In the genomic region with DNA sequence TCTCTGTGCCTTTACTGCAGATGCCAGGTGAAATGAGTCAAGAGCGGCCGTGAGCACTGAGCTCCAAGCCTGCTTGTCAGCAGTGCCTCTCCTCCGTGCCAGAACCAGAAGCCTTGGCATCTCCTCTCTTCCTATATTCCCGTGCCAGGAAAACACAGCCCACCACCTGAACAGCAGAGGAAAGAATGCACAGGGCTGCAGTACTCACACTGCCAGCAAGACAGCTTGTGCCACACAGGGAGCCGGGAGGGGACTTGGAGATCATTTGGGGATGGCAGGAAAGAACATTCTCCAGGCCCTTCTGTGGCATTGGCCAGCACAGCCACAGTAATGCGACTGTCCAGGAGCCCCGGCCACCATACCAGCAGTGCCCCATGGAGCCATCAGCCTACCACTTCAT, we compare ENCODE assay signal across 17 mouse cellular contexts. TPM values are rescaled to one million over a fixed set of nuclear protein-coding genes. Genes with fewer than 3 reads are reported as not detected.
A peak's percentile ranks its signal among the peaks of the same experiment; 100 is the strongest.
DNase-seq lines count a peak whose midpoint lies in the region; ATAC-seq lines count a peak whose summit lies in the region.
"Had no signal": no experiment of that assay in that cellular context is flagged by ENCODE, and none has a peak within 500 bp of the region (broad histone marks: within the 10 kb centered on the region; RNA-seq: fewer than 3 reads in every experiment).

No protein-coding gene starts in this region.

- WGBS in neural tube, embryonic 15.5 days: 81% methylated on average over 7 of the region's 7 CpGs

- H3K9ac ChIP-seq in neural tube, embryonic 15.5 days (replicated peaks): no peak overlapping the region
- H3K9ac ChIP-seq: intestine, embryonic 15.5 days; liver, embryonic 15.5 days; midbrain, embryonic 15.5 days; neural tube, embryonic 13.5 days had no signal

- H3K4me2 ChIP-seq in neural tube, embryonic 15.5 days: no peak overlapping the region
- H3K4me2 ChIP-seq: intestine, embryonic 15.5 days; liver, embryonic 15.5 days; midbrain, embryonic 15.5 days; neural tube, embryonic 13.5 days had no signal

- H3K36me3 ChIP-seq in neural tube, embryonic 15.5 days: no peaks in the 10 kb centered on the region
- H3K36me3 ChIP-seq: intestine, embryonic 15.5 days; midbrain, embryonic 15.5 days; neural tube, embryonic 13.5 days had no signal

- no peak overlapping the region for H3K4me3 ChIP-seq in neural tube, embryonic 15.5 days (replicated peaks)
- H3K4me3 ChIP-seq: erythroblast, embryonic 14.5 days; intestine, embryonic 15.5 days; liver, embryonic 15.5 days; midbrain, embryonic 15.5 days; neural tube, embryonic 13.5 days had no signal

- no peak overlapping the region for H3K27ac ChIP-seq in neural tube, embryonic 15.5 days (replicated peaks)
- H3K27ac ChIP-seq: intestine, embryonic 15.5 days; liver, embryonic 15.5 days; midbrain, embryonic 15.5 days; neural tube, embryonic 13.5 days had no signal

- H3K4me1 ChIP-seq in neural tube, embryonic 15.5 days: peaks cover 27% of the 10 kb centered on the region
- H3K4me1 ChIP-seq: intestine, embryonic 15.5 days; liver, embryonic 15.5 days had no signal

- no peaks in the 10 kb centered on the region for H3K27me3 ChIP-seq in neural tube, embryonic 15.5 days (replicated peaks)
- H3K27me3 ChIP-seq: intestine, embryonic 15.5 days; liver, embryonic 15.5 days; midbrain, embryonic 15.5 days; neural tube, embryonic 13.5 days had no signal

- DNase-seq in heart, adult 11 months: peak; percentile 89
- DNase-seq in heart, adult 9 months (ENCODE audit: low spot score in 2 of 2): no peak
- DNase-seq in right cerebral cortex, postnatal 10 days (ENCODE audit: low spot score in 2 of 2): peak; percentile 52
- DNase-seq in right cerebral cortex, postnatal 4 days: no peak
- peak; percentile 95 to 96 for DNase-seq in cerebellum, postnatal 36 days
- DNase-seq in telencephalon, adult 2 months (ENCODE audit: low read depth, low spot score): peak; percentile 55
- DNase-seq in adipocyte (ENCODE audit: low spot score): no peak
- DNase-seq: gastrocnemius, postnatal 14 days; kidney, postnatal 4 days; lung, postnatal 36 days had no signal

- no peak for ATAC-seq in neural tube, embryonic 15.5 days (ENCODE audit: low FRiP score)
- ATAC-seq: activated CD4-positive, CD25-positive, alpha-beta regulatory T cell, adult 4 months; intestine, embryonic 15.5 days; midbrain, embryonic 15.5 days had no signal

- H3K9me3 ChIP-seq in neural tube, embryonic 15.5 days (replicated peaks): no peaks in the 10 kb centered on the region
- H3K9me3 ChIP-seq: intestine, embryonic 15.5 days; liver, embryonic 15.5 days; midbrain, embryonic 15.5 days; neural tube, embryonic 13.5 days had no signal

RNA-seq across cellular contexts. Expression of a gene that starts 27.7 kb away (rescaled TPM):
- 9.6 and 13.0 TPM in 2 replicates for polyA plus RNA-seq in neural tube, embryonic 15.5 days (2015; fragmentation: Nextera tagmentation; extraction: Ambion mirVana)

Comparison
In these comparisons a context has a peak if more than half of its experiments do, and no peak if none do; other contexts are left out.
1. DNase-seq: peak in heart, adult 11 months (single experiment), right cerebral cortex, postnatal 10 days (2 of 2), cerebellum, postnatal 36 days (2 of 2) and telencephalon, adult 2 months (single experiment); none in heart, adult 9 months (0 of 2), right cerebral cortex, postnatal 4 days (single experiment) and adipocyte (single experiment).